Mouse (Mus musculus): ENCODE measurements around the gene Prdx4. TPM values are rescaled to one million over a fixed set of nuclear protein-coding genes. Genes with fewer than 3 reads are reported as not detected.
"Not testable (repeated sequence)": the region's sequence is repeated elsewhere in the genome, so short reads cannot be mapped to it uniquely, and the experiment has no call there.

The Prdx4 gene
- polyA plus RNA-seq (2016; fragmentation: Nextera tagmentation; extraction: Ambion mirVana) = 189 and 203 TPM in 2 replicates

- H3K4me2 ChIP-seq (replicated peaks) = no peak within 1 kb of the TSS
- no peak within 1 kb of the TSS for H3K9ac ChIP-seq
- ATAC-seq (ENCODE audit: low FRiP score) = no peak
- H3K4me3 ChIP-seq = no peak within 1 kb of the TSS
- H3K9me3 ChIP-seq (replicated peaks) = no peaks in the 10 kb centered on the region
- no peaks in the 10 kb centered on the region for H3K36me3 ChIP-seq
- no peak within 1 kb of the TSS for H3K27ac ChIP-seq
- H3K27me3 ChIP-seq = no peaks in the 10 kb centered on the region
- H3K4me1 ChIP-seq = no peaks in the 10 kb centered on the region
Measured at GRCm38 (mm10) chrX:155340654-155341053, at the start of gene Prdx4. Gene Prdx4 (minus strand): TSS chrX:155340754.

DNA sequence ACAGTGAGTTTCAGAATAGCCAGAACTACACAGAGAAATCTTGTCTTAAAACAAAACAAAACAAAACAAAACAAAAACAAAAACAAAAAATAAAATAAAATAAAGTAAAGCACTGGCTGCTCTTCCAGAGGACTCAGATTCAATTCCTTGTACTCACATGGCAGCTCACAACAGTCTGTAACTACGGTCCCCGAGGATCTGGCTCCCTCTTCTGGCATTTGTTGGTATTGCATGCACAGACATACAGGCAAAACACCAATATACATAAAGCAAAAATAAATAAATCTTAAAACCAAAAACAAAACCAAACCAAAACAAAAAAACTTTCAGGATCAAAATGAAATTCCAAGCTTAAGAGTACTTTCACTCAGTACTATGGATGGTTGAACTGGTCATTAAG lies 36.0 kb upstream of the Prdx4 start:
- WGBS = 25% methylated on average over 2 of the region's 2 CpGs
- no peaks in the 10 kb centered on the region for H3K4me1 ChIP-seq
- no peak overlapping the region for H3K27ac ChIP-seq
- H3K4me2 ChIP-seq (replicated peaks) = no peak overlapping the region
- H3K36me3 ChIP-seq = no peaks in the 10 kb centered on the region
- no peak overlapping the region for H3K4me3 ChIP-seq
- H3K9me3 ChIP-seq (replicated peaks) = no peaks in the 10 kb centered on the region
- H3K9ac ChIP-seq = no peak overlapping the region
- no peaks in the 10 kb centered on the region for H3K27me3 ChIP-seq
- ATAC-seq (ENCODE audit: low FRiP score) = no peak

- Histone ChIP-seq H3K4me1 (no peaks in the 10 kb centered on the region), H3K4me3 (no peak overlapping the region), H3K9me3 (replicated peaks) (no peaks in the 10 kb centered on the region), H3K9ac (no peak overlapping the region), H3K27me3 (no peaks in the 10 kb centered on the region), H3K36me3 (no peaks in the 10 kb centered on the region), H3K27ac (no peak overlapping the region), H3K4me2 (replicated peaks) (no peak overlapping the region)
- ATAC-seq (ENCODE audit: low FRiP score) = no peak
- WGBS = 45% methylated on average over 1 of the region's 1 CpGs
Measured at GRCm38 (mm10) chrX:155375458-155375857, 34.9 kb upstream of the Prdx4 start.

DNA sequence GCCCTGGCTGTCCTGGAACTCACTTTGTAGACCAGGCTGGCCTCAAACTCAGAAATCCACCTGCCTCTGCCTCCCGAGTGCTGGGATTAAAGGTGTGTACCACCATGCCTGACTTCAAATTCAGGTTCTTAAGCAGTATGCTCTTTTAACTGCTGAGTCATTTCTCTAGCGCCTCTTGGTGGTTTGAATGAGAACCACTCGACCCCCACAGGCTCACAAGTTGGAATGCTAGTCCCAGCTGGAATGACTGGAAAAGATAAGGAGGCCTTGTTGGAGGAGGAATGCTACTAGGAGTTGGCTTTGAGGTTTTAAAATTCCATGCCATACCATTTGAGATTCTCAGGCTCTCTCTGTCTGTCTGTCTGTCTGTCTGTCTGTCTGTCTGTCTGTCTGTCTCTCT lies 29.6 kb upstream of the Prdx4 start:
- not testable (repeated sequence) for H3K36me3 ChIP-seq; H3K9ac ChIP-seq; H3K9me3 ChIP-seq (replicated peaks); H3K27me3 ChIP-seq; H3K4me2 ChIP-seq (replicated peaks); ATAC-seq (ENCODE audit: low FRiP score); H3K4me3 ChIP-seq; H3K27ac ChIP-seq; H3K4me1 ChIP-seq
- WGBS = 59% methylated on average over 3 of the region's 3 CpGs

DNA sequence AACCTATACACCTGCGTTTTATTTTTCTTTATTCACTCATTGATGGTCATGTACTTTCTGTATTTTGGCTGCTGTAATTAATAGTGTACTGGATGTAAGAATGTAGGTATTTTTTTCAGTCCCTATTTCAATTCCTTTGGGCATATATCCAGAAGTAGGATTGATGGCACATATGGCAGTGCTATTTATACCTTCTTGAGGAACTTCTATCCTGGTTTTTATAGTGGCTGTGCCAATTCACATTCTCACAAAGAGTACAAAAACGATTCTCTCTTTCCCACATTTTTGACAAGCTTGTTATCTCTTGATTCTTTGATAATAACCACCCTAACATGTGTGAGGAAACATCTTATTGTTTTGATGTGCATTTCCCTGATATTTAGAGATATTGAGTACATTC lies 24.5 kb upstream of the Prdx4 start:
- no peak for ATAC-seq (ENCODE audit: low FRiP score)
- H3K4me3 ChIP-seq = no peak overlapping the region
- 65% methylated on average over 2 of the region's 2 CpGs for WGBS
- H3K4me2 ChIP-seq (replicated peaks) = no peak overlapping the region
- H3K4me1 ChIP-seq = no peaks in the 10 kb centered on the region
- no peak overlapping the region for H3K27ac ChIP-seq
- H3K9ac ChIP-seq = no peak overlapping the region
- no peaks in the 10 kb centered on the region for H3K27me3 ChIP-seq
- no peaks in the 10 kb centered on the region for H3K36me3 ChIP-seq
- H3K9me3 ChIP-seq (replicated peaks) = no peaks in the 10 kb centered on the region

DNA sequence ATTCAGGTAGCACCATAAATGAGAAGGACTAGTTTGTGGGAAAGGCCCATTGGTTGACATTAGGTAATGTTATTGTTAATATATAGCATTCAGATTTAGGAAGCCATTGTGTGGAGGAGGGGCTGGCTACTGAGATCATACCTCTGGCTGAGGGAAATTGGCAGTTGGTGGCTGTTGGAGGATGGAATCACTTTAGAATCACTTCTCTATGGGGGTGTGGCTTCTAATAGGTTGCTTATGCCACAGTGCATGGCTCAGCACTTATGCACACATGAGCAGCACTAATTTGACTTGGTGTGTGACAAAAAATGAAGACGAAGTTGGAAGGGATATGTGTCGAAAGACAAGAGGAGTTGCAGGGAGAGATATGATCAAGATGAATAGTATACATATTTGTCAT lies 5.7 kb upstream of the Prdx4 start:
- H3K4me1 ChIP-seq = no peaks in the 10 kb centered on the region
- H3K27me3 ChIP-seq = no peaks in the 10 kb centered on the region
- ATAC-seq (ENCODE audit: low FRiP score) = no peak
- H3K4me3 ChIP-seq = no peak overlapping the region
- no peak overlapping the region for H3K9ac ChIP-seq
- no peak overlapping the region for H3K4me2 ChIP-seq (replicated peaks)
- H3K27ac ChIP-seq = no peak overlapping the region
- 91% methylated on average over 2 of the region's 2 CpGs for WGBS
- no peaks in the 10 kb centered on the region for H3K9me3 ChIP-seq (replicated peaks)
- H3K36me3 ChIP-seq = no peaks in the 10 kb centered on the region

DNA sequence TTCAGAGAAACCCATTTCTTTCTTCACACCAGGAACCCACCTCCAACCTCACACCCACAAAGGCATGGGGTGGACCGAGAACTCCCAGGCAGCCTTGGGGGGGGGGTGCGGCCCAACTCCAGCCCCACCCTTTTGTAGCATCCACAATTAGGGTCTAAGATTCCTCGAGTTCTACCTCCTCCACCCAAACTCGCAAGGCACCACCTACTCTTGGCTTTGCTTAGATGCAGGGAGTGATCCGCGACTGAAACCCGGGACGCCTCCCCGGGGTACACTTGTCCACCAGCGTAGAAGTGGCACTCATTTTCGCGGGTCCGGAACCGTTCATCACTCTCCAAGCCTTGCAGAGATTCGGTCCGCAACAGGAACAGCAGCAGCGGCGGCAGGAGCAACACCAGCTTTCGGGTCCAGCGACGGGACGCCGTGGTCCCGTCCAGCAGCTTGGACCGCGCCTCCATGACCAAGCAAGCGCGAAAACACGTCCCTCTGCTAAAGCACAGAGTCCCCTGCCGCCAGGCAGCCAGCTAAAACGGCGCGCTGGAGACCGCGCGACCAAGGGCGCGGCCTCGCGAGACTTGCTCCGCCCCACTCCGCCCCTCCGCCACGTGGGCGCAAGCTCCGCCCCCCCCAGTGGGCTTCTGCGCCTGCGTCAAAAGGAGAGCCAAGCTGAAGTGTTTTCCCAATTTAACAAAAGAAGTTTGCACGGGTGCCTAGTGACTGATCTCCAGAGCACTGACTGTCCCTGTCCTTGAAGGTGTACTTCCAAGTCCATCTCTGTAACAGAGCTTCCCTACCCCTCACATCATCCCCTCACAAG lies 2.4 kb downstream of the Prdx4 start:
- H3K9ac ChIP-seq = peak overlapping the region; percentile 62
- no peaks in the 10 kb centered on the region for H3K9me3 ChIP-seq (replicated peaks)
- H3K4me1 ChIP-seq = no peaks in the 10 kb centered on the region
- H3K36me3 ChIP-seq = 0 out of 2 replicates have a peak, but pooled peaks cover 2% of the 10 kb centered on the region
- WGBS = 15% methylated on average over 48 of the region's 49 CpGs
- peak; percentile 99 for ATAC-seq (ENCODE audit: low FRiP score)
- H3K4me3 ChIP-seq = peak overlapping the region; percentile 52
- H3K27ac ChIP-seq = peak overlapping the region; percentile 52; the same call in 1 of the 2 replicates
- peak overlapping the region; percentile 51 for H3K4me2 ChIP-seq (replicated peaks)
- no peaks in the 10 kb centered on the region for H3K27me3 ChIP-seq

- 29% methylated on average over 7 of the region's 7 CpGs for WGBS
- H3K4me1 ChIP-seq = no peaks in the 10 kb centered on the region
- 0 out of 2 replicates have a peak, but pooled peaks cover 2% of the 10 kb centered on the region for H3K36me3 ChIP-seq
- no peak for ATAC-seq (ENCODE audit: low FRiP score)
- peak overlapping the region; percentile 51 for H3K4me2 ChIP-seq (replicated peaks)
- H3K27ac ChIP-seq = no peak overlapping the region
- no peaks in the 10 kb centered on the region for H3K9me3 ChIP-seq (replicated peaks)
- H3K4me3 ChIP-seq = peak overlapping the region; percentile 52
- H3K27me3 ChIP-seq = no peaks in the 10 kb centered on the region
- peak overlapping the region; percentile 62 for H3K9ac ChIP-seq
Measured at GRCm38 (mm10) chrX:155337567-155337904, 3.0 kb downstream of the Prdx4 start.

DNA sequence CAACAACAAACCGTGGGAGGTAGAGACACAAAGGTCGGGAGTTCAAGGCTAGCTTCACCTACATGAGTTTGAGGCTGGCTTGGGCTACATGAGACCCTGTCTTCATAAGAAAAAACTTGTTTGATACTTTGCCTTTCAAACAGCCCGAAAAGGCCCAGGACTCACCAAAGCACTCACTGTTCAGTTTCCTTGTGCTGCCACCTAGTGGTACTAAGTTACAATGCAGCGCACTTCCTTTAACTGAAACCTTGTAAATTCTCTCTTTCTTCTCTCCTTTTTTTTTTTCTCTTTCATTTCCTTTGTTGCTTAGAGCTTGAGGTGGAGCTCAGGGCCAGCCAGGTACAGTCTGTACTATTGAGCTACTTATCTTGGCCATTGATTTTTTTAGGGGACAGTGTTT lies 22.5 kb downstream of the Prdx4 start:
- no peak overlapping the region for H3K4me2 ChIP-seq (replicated peaks)
- no peak overlapping the region for H3K27ac ChIP-seq
- no peaks in the 10 kb centered on the region for H3K36me3 ChIP-seq
- WGBS = 46% methylated on average over 4 of the region's 4 CpGs
- H3K9ac ChIP-seq = no peak overlapping the region
- no peaks in the 10 kb centered on the region for H3K4me1 ChIP-seq
- no peaks in the 10 kb centered on the region for H3K27me3 ChIP-seq
- H3K9me3 ChIP-seq (replicated peaks) = no peaks in the 10 kb centered on the region
- H3K4me3 ChIP-seq = no peak overlapping the region
- no peak for ATAC-seq (ENCODE audit: low FRiP score)

- ATAC-seq (ENCODE audit: low FRiP score) = no peak
- Histone ChIP-seq H3K4me2 (replicated peaks) (no peak overlapping the region), H3K27ac (no peak overlapping the region), H3K9ac (no peak overlapping the region), H3K4me1 (no peaks in the 10 kb centered on the region), H3K4me3 (no peak overlapping the region), H3K36me3 (no peaks in the 10 kb centered on the region), H3K9me3 (replicated peaks) (no peaks in the 10 kb centered on the region), H3K27me3 (no peaks in the 10 kb centered on the region)
- 95% methylated on average over 2 of the region's 2 CpGs for WGBS
Measured at GRCm38 (mm10) chrX:155306390-155306789, 34.2 kb downstream of the Prdx4 start.

GRCm38 (mm10) chrX:155280427-155281044 lies 60.0 kb downstream of the Prdx4 start:
- no peaks in the 10 kb centered on the region for H3K4me1 ChIP-seq
- WGBS = 57% methylated on average over 1 of the region's 1 CpGs
- ATAC-seq (ENCODE audit: low FRiP score) = no peak
- no peaks in the 10 kb centered on the region for H3K9me3 ChIP-seq (replicated peaks)
- H3K27ac ChIP-seq = no peak overlapping the region
- H3K36me3 ChIP-seq = no peaks in the 10 kb centered on the region
- H3K9ac ChIP-seq = no peak overlapping the region
- no peak overlapping the region for H3K4me2 ChIP-seq (replicated peaks)
- H3K27me3 ChIP-seq = no peaks in the 10 kb centered on the region
- H3K4me3 ChIP-seq = no peak overlapping the region

- Histone ChIP-seq H3K27me3 (no peaks in the 10 kb centered on the region), H3K9ac (no peak overlapping the region), H3K4me2 (replicated peaks) (no peak overlapping the region), H3K4me3 (no peak overlapping the region), H3K27ac (no peak overlapping the region), H3K4me1 (no peaks in the 10 kb centered on the region), H3K9me3 (replicated peaks) (no peaks in the 10 kb centered on the region), H3K36me3 (no peaks in the 10 kb centered on the region; the same call in 1 of the 2 replicates)
- WGBS = 74% methylated on average over 4 of the region's 4 CpGs
- ATAC-seq (ENCODE audit: low FRiP score) = no peak
Measured at GRCm38 (mm10) chrX:155278483-155278882, 62.1 kb downstream of the Prdx4 start.
